In the genomic region with DNA sequence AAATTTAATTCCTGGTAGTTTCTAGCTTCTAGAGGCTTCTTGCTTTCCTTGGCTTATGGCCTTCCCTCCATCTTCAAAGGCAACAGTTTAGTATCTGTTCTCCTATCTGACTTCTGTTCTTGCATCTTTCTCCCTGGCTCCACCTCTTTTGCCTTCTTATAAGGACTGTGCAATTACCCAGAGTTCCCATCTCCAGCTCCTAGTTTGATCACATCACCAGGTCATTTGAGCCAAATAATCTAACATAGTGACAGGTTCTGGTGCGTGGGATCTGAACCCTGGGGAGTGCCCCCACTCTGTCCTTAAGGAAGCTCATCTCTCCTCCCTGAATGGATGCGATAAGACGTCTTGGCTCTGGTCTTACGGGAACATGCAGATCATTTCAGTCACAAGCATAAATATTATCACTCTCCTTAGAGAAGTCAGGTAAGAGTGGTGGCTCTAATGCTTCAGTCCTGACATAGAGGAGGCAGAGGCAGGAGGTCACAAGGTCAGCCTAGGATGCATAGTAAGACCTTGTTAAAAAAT, we compare ENCODE assay signal across 18 mouse cellular contexts.
"Had no signal": no experiment of that assay in that cellular context is flagged by ENCODE, and none has a peak within 500 bp of the region (broad histone marks: within the 10 kb centered on the region; RNA-seq: fewer than 3 reads in every experiment).

No protein-coding gene starts in this region.

- H3K27me3 ChIP-seq: stomach, embryonic 15.5 days had no signal

- H3K27ac ChIP-seq: limb, embryonic 13.5 days; stomach, embryonic 15.5 days had no signal

- H3K4me2 ChIP-seq: limb, embryonic 13.5 days; midbrain, embryonic 11.5 days; stomach, embryonic 15.5 days had no signal

- H3K9me3 ChIP-seq: limb, embryonic 13.5 days; stomach, embryonic 15.5 days had no signal

- ATAC-seq: intestine, embryonic 16.5 days had no signal

- H3K4me1 ChIP-seq: stomach, embryonic 15.5 days had no signal

- H3K36me3 ChIP-seq: limb, embryonic 13.5 days; stomach, embryonic 15.5 days had no signal

- H3K4me3 ChIP-seq: limb, embryonic 13.5 days; myocyte; stomach, embryonic 15.5 days had no signal

- H3K9ac ChIP-seq: limb, embryonic 13.5 days; stomach, embryonic 15.5 days had no signal

- DNase-seq: kidney, adult 18-20 months; kidney, adult 9 months; kidney, postnatal 14 days; kidney, postnatal 4 days; left cerebral cortex, postnatal 4 days; lung, adult 2 months; lung, postnatal 14 days; lung, postnatal 4 days; midbrain, embryonic 14.5 days; right cerebral cortex, adult 18-20 months; right cerebral cortex, postnatal 25 days; spleen, adult 18-20 months; thymus, postnatal 25 days had no signal
